Mouse (Mus musculus): ENCODE measurements around the gene Spred3. TPM values are rescaled to one million over a fixed set of nuclear protein-coding genes. Genes with fewer than 3 reads are reported as not detected.

The Spred3 gene
- total and polyA plus RNA-seq, 3 experiments = 1.6 to 6.6 (median 3.3) TPM

DNA sequence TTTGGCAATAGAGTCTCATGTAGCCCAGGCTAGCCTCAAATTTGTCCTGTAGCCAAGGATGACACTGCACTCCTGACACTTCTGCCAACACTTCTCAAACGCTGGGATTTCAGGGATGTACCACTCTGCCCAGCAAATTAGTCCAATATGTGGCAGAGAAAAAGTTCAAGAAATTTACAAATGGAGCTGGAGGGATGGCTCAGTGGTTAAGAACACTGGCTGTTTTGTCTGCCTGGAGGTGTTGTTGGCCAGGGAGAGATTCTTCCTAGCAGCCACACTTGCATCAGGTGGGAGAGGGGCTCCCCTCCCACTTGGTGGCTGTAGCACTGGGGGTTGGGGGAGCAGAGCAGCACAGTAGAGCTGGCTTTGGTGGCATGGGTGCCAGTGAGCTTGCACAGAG, 50.7 kb downstream of the Spred3 start:
- Histone ChIP-seq H3K79me2 (replicated peaks; ENCODE audit: control insufficient read depth, extremely low read depth, insufficient read depth, poor library complexity, severe bottlenecking) (no peaks in the 10 kb centered on the region), H3K27me3 (replicated peaks) (peaks cover 3% of the 10 kb centered on the region), H3K9ac (ENCODE audit: insufficient read depth, low read depth) (no peak overlapping the region), H3K27ac (ENCODE audit: insufficient read depth, low read depth) (no peak overlapping the region), H3K36me3 (replicated peaks in 1 of 2; ENCODE audit: control insufficient read depth in 1 of 2, insufficient read depth in 1 of 2, low read length in 1 of 2) (no peaks in the 10 kb centered on the region), H3K9me3 (replicated peaks; ENCODE audit: low read length) (no peaks in the 10 kb centered on the region), H3K4me3 (replicated peaks in 1 of 3; ENCODE audit: low read depth in 2 of 3, low read length in 2 of 3, poor library complexity in 1 of 3) (no peak overlapping the region), H3K4me2 (ENCODE audit: insufficient read depth, low read depth, poor library complexity, severe bottlenecking) (no peak overlapping the region), H3K4me1 (ENCODE audit: control insufficient read depth in 1 of 2, insufficient read depth in 2 of 2) (peaks cover 5 to 25% of the 10 kb centered on the region in 2 experiments; a peak in 3 of 4 replicates)
- DNase-seq (ENCODE audit: extremely low read depth) = no peak
- no peak for TF ChIP-seq NELFE (IDR thresholded peaks at IDR 0.05; ENCODE audit: low read depth, low read length)
- no peak for TF ChIP-seq RCOR1 (conservative IDR thresholded peaks at IDR 0.05; ENCODE audit: low read depth, low read length)
- no peak for TF ChIP-seq CHD2 (IDR thresholded peaks at IDR 0.05; ENCODE audit: low read length)
- no peak for TF ChIP-seq MXI1 (IDR thresholded peaks at IDR 0.05; ENCODE audit: low read depth, low read length)
- no peak for TF ChIP-seq MAFK (IDR thresholded peaks at IDR 0.05; ENCODE audit: insufficient replicate concordance, low read length)
- TF ChIP-seq ZKSCAN1 (IDR thresholded peaks at IDR 0.05; ENCODE audit: borderline replicate concordance, low read depth, low read length) = no peak
- TF ChIP-seq EP300 (IDR thresholded peaks at IDR 0.05; ENCODE audit: low read length) = no peak
- no peak for TF ChIP-seq TCF12 (IDR thresholded peaks at IDR 0.05; ENCODE audit: low read depth, low read length)
- no peak for TF ChIP-seq RAD21 (IDR thresholded peaks at IDR 0.05; ENCODE audit: low read depth, low read length)
- no peak for TF ChIP-seq POLR2A (IDR thresholded peaks at IDR 0.05; ENCODE audit: low read depth, low read length)
- no peak for TF ChIP-seq ELF1 (IDR thresholded peaks at IDR 0.05; ENCODE audit: low read depth, low read length)
- TF ChIP-seq MEF2A (IDR thresholded peaks at IDR 0.05; ENCODE audit: borderline replicate concordance, low read depth, low read length) = no peak
- TF ChIP-seq HCFC1 (IDR thresholded peaks at IDR 0.05; ENCODE audit: low read depth, low read length) = no peak
- no peak for TF ChIP-seq CTCF (conservative IDR thresholded peaks at IDR 0.05 in 1 of 2, IDR thresholded peaks at IDR 0.05 in 1 of 2; ENCODE audit: low read depth in 2 of 2, low read length in 2 of 2)
- dilution Hi-C loops (cut with MboI; ENCODE audit: extremely low pct_ligation_motif_present, extremely low pct_unique_long_range_greater_than_20kb, low sequenced_read_pairs) = no loop called here
- in situ Hi-C loops (cut with MboI; ENCODE audit: low pct_ligation_motif_present, low pct_unique_long_range_greater_than_20kb, low sequenced_read_pairs) = no loop called here

DNA sequence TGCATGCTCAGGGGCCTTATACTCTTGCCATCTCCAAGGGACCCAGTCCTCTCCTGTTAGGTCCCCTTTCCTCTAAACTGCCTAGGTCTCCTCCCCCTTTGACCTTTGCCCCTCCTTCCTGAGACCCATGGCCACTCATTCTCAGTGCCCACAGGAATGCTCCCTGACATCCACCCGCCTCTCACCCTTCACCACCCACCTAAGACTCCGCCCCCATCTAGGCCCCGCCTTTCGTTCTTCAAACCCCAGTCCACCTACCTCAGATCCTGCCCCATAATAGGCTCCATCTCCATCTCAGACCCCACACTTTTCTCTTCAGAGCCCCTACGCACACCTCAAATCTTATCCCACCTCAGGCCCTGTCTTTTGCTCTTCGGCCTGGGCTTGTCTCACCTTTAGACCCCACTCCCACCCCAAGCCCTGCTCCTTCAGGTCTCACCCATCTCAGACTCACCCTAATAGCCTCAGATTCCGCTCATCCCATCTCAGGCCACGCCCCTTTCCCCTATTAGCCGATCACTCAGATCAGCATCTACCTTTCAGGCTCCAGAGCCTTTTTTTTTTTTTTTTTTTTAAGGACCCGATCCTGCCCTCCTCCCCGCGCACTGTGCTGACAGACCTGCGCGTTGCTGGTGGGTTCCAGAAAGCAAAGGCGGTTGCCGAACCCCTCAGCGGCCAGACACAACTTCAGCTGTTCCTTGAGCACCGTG, 51.9 kb downstream of the Spred3 start:
- no peak overlapping the region for H3K27ac ChIP-seq (ENCODE audit: insufficient read depth, low read depth)
- H3K79me2 ChIP-seq (replicated peaks; ENCODE audit: control insufficient read depth, extremely low read depth, insufficient read depth, poor library complexity, severe bottlenecking) = no peaks in the 10 kb centered on the region
- H3K36me3 ChIP-seq (replicated peaks in 1 of 2; ENCODE audit: control insufficient read depth in 1 of 2, insufficient read depth in 1 of 2, low read length in 1 of 2) = no peaks in the 10 kb centered on the region
- no peak for DNase-seq (ENCODE audit: extremely low read depth)
- no peak for TF ChIP-seq ZKSCAN1 (IDR thresholded peaks at IDR 0.05; ENCODE audit: borderline replicate concordance, low read depth, low read length)
- TF ChIP-seq CTCF (conservative IDR thresholded peaks at IDR 0.05 in 1 of 2, IDR thresholded peaks at IDR 0.05 in 1 of 2; ENCODE audit: low read depth in 2 of 2, low read length in 2 of 2) = no peak
- TF ChIP-seq BHLHE40 (IDR thresholded peaks at IDR 0.05; ENCODE audit: low read depth, low read length) = no peak
- TF ChIP-seq MEF2A (IDR thresholded peaks at IDR 0.05; ENCODE audit: borderline replicate concordance, low read depth, low read length) = no peak
- TF ChIP-seq USF2 (conservative IDR thresholded peaks at IDR 0.05; ENCODE audit: low read depth, low read length) = no peak
- no peak for TF ChIP-seq EP300 (IDR thresholded peaks at IDR 0.05; ENCODE audit: low read length)
- TF ChIP-seq ELF1 (IDR thresholded peaks at IDR 0.05; ENCODE audit: low read depth, low read length) = no peak
- no peak for TF ChIP-seq HCFC1 (IDR thresholded peaks at IDR 0.05; ENCODE audit: low read depth, low read length)
- TF ChIP-seq IRF4 (IDR thresholded peaks at IDR 0.05; ENCODE audit: low read depth, low read length) = no peak
- no peak for TF ChIP-seq NRF1 (IDR thresholded peaks at IDR 0.05; ENCODE audit: low read depth, low read length)
- no peak for TF ChIP-seq ZC3H11A (IDR thresholded peaks at IDR 0.05; ENCODE audit: low read depth, low read length)
- in situ Hi-C loops (cut with MboI; ENCODE audit: low pct_ligation_motif_present, low pct_unique_long_range_greater_than_20kb, low sequenced_read_pairs) = no loop called here
- peaks cover 5 to 15% of the 10 kb centered on the region in 2 experiments; a peak in 3 of 4 replicates for H3K4me1 ChIP-seq (ENCODE audit: control insufficient read depth in 1 of 2, insufficient read depth in 2 of 2)
- no peaks in the 10 kb centered on the region for H3K9me3 ChIP-seq (replicated peaks; ENCODE audit: low read length)
- H3K4me2 ChIP-seq (ENCODE audit: insufficient read depth, low read depth, poor library complexity, severe bottlenecking) = no peak overlapping the region
- no peak overlapping the region for H3K9ac ChIP-seq (ENCODE audit: insufficient read depth, low read depth)
- H3K4me3 ChIP-seq (replicated peaks in 1 of 3; ENCODE audit: low read depth in 2 of 3, low read length in 2 of 3, poor library complexity in 1 of 3) = no peak overlapping the region
- H3K27me3 ChIP-seq (replicated peaks) = peaks cover 1% of the 10 kb centered on the region
- dilution Hi-C loops (cut with MboI; ENCODE audit: extremely low pct_ligation_motif_present, extremely low pct_unique_long_range_greater_than_20kb, low sequenced_read_pairs) = no loop called here
